Mouse (Mus musculus) thymus, adult 2 months (tissue): ENCODE measurements around the gene Lrch1. TPM values are rescaled to one million over a fixed set of nuclear protein-coding genes. Genes with fewer than 3 reads are reported as not detected.

ENCODE experiments used
- DNase-seq: peaks from one replicate; pipeline ENCODE4 v3.0.0; 2021
- H3K27ac ChIP-seq: fragments of 200-500 bp; 2 replicates; pipeline ENCODE4 v1.5.1; 2012; ENCODE audit warnings: low read length, control low read depth; ENCODE audit not compliant: control insufficient read depth, insufficient read depth
- H3K27me3 ChIP-seq: fragments of 200-500 bp; 2 replicates; pipeline ENCODE4 v1.6.1; 2012; ENCODE audit warnings: mild to moderate bottlenecking, low read length, moderate library complexity, mixed read lengths; ENCODE audit not compliant: control insufficient read depth, insufficient read depth
- H3K36me3 ChIP-seq: fragments of 200-500 bp; 2 replicates; pipeline ENCODE4 v1.6.1; 2012; ENCODE audit warnings: mild to moderate bottlenecking, low read length, moderate library complexity; ENCODE audit not compliant: control insufficient read depth, insufficient read depth
- H3K4me1 ChIP-seq: fragments of 200-500 bp; replicated peaks from 2 replicates; pipeline ENCODE4 v1.6.1; 2012; ENCODE audit warnings: low read length; ENCODE audit not compliant: control insufficient read depth, insufficient read depth
- H3K4me3 ChIP-seq: fragments of 200-500 bp; 2 replicates; pipeline ENCODE4 v1.5.1; 2012; ENCODE audit warnings: mild to moderate bottlenecking, low read length, control low read depth, moderate library complexity; ENCODE audit not compliant: control insufficient read depth, insufficient read depth
- CTCF ChIP-seq: fragments of 200-500 bp; IDR thresholded peaks from 2 replicates; pipeline ENCODE4 v1.5.1; 2012; ENCODE audit warnings: mild to moderate bottlenecking, control low read depth, low read length, moderate library complexity, borderline replicate concordance; ENCODE audit not compliant: control insufficient read depth, poor library complexity, insufficient read depth; ENCODE audit errors: extremely low read depth
- POLR2A ChIP-seq: fragments of 200-500 bp; IDR thresholded peaks from 2 replicates; pipeline ENCODE4 v1.6.1; 2012; ENCODE audit warnings: mild to moderate bottlenecking, low read length, control low read depth, moderate library complexity; ENCODE audit not compliant: control insufficient read depth, poor library complexity, insufficient read depth; ENCODE audit errors: extremely low read depth
- WGBS: fragments of 180-500 bp; shearing (Covaris S2); methylation state at CpG from one replicate; pipeline ENCODE4 v1.1.7; 2018; 5-methylcytosine and 5-hydroxymethylcytosine counted together
- polyA plus RNA-seq: library from polyadenylated mRNA; depleted of rRNA; stranded (reverse); fragments of >200 nt; gene quantifications from 2 replicates; pipeline ENCODE4 v1.2.3, GENCODE M21; 2012

Lrch1 gene
- polyA plus RNA-seq, 1 experiment: 27.5 TPM

DNA sequence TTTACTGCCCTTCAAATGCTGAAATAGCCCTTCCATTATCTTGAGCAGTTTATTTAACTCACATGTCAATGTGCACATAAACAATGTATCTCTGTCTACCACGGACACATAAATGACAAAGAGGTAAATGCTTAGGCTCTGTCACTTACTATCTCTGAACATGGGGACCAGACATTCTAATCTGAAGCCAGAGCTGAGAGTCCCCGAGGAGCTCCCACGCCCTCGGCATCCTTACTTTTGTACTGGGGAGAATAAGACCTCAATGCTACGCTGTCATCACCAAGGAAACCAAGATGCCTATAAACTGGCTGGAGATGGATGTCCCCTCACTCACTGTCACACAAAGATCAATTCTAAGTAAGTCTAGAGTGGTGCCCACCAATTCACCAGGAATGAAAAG is 157.1 kb downstream of the Lrch1 start:
- WGBS: 95% methylated on average over 5 of the region's 5 CpGs
- DNase-seq: no peak

DNA sequence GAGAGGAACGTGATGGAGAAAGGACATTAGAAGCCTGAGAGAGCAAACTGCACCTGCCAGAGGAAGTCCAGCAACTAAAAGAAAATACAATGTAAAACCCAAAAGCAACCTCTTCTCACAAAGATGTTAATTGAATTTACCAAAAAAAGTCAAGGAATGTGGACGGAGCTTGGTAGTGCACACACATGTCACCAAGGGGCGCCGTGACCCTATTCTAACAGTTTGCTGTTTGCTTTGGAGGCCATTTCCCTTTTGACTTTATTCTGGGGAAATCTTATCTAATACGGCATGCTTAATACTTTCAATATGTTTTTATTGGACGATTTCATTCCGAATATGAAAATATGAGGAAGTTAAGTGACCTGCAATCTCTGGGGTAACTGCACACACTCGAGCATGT is 158.9 kb downstream of the Lrch1 start:
- no peak for DNase-seq
- Histone ChIP-seq H3K27me3 (no peaks in the 10 kb centered on the region), H3K4me1 (no peaks in the 10 kb centered on the region), H3K4me3 (no peak overlapping the region), H3K36me3 (peaks cover 37% of the 10 kb centered on the region), H3K27ac (no peak overlapping the region)
- WGBS: 90% methylated on average over 8 of the region's 8 CpGs
- TF ChIP-seq CTCF (no peak), POLR2A (no peak)

More for the DNA sequence above, 157.1 kb downstream of the Lrch1 start:
- Histone ChIP-seq H3K4me1 (no peaks in the 10 kb centered on the region), H3K27ac (no peak overlapping the region), H3K36me3 (peaks cover 39% of the 10 kb centered on the region), H3K4me3 (no peak overlapping the region), H3K27me3 (no peaks in the 10 kb centered on the region)
- TF ChIP-seq CTCF (no peak), POLR2A (no peak)

DNA sequence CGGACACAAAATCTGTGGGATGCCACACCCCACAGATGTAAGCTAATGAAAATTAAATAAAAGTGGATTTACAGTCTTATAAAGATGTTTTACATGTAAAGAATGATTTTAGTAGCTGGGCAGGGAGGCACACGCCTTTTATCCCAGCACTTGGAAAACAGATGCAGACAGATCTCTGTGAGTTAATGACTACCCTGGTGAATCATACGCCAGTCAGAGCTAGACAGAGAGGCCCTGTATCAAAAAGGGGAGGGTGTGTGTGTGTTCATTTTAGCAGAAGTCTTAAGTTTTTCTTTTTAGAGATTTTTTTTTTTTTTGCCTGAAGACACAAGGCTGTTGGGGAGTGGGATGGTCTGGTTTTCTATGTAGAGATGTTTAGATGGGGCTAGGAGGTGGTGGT is 160.0 kb downstream of the Lrch1 start:
- no peak for TF ChIP-seq POLR2A
- no peak for TF ChIP-seq CTCF
- DNase-seq: no peak
- Histone ChIP-seq H3K27ac (no peak overlapping the region), H3K27me3 (no peaks in the 10 kb centered on the region), H3K36me3 (peaks cover 33% of the 10 kb centered on the region), H3K4me3 (no peak overlapping the region), H3K4me1 (no peaks in the 10 kb centered on the region)
- WGBS: 98% methylated on average over 3 of the region's 3 CpGs

DNA sequence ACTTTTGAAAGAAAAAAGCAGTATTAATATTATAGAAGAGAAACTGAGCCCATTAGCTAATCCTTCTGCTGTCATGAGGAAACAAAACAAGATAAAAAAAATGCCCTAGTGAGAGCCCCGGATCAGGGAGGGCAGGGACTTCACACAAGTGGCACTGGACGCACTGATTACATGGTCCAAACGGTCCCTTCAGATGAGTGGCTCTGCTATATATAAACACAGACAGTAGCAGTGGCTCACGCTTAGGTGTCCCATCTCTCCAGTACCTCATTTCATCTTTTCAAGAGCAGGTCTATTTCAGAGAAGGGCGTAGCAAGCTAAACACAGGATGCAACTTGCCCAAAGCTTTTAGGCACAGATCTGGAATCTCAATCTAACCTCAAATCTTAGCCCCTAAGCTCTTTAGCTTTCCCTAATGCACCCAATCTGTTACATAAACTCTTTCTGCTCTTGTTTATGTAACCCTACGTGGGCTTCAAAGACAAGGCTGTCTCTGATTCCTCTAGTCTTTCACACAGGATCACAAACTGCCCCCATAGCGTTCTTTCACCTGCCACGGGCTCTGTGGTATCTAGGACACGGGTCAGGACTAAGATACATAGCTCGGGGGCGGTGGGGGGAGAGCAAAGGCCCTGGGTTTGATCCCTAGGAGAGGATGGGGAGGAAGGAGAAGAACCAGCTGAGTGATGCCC is 163.3 kb downstream of the Lrch1 start:
- WGBS: 91% methylated on average over 11 of the region's 11 CpGs
- DNase-seq: no peak
- H3K4me3 ChIP-seq: no peak overlapping the region
- peaks cover 31% of the 10 kb centered on the region for H3K36me3 ChIP-seq
- no peaks in the 10 kb centered on the region for H3K4me1 ChIP-seq
- TF ChIP-seq CTCF (no peak), POLR2A (no peak)
- no peak overlapping the region for H3K27ac ChIP-seq
- H3K27me3 ChIP-seq: no peaks in the 10 kb centered on the region

DNA sequence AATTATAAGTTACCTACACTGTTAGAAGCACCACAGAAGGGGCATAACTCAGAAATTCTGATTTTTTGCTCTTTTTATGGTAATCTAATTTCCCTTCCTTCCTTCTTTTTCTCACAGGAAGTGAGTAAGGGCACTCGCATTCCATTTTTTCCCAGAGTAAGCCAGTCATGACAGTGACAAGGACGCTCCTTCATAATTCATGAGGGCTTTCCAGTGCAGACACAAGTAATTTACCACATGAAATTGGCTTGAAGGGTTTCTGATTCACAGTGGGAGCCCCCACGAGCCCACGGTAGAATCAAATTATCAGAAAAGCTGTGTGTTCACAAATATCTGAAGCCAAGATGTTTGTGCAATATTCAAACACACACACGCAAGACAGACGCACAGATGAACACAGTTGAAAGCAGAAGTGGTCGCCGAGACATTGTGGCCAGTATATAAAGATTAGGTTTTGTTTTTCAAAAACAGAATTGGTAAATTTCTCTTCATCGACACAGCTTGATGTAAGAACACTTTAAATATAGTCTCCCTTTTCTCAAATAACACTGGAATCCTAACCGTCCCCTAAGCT is 173.5 kb downstream of the Lrch1 start:
- Histone ChIP-seq H3K36me3 (peaks cover 15% of the 10 kb centered on the region), H3K27me3 (no peaks in the 10 kb centered on the region), H3K4me1 (no peaks in the 10 kb centered on the region), H3K4me3 (no peak overlapping the region), H3K27ac (no peak overlapping the region)
- TF ChIP-seq POLR2A (no peak), CTCF (no peak)
- WGBS: 88% methylated on average over 10 of the region's 10 CpGs
- DNase-seq: no peak

DNA sequence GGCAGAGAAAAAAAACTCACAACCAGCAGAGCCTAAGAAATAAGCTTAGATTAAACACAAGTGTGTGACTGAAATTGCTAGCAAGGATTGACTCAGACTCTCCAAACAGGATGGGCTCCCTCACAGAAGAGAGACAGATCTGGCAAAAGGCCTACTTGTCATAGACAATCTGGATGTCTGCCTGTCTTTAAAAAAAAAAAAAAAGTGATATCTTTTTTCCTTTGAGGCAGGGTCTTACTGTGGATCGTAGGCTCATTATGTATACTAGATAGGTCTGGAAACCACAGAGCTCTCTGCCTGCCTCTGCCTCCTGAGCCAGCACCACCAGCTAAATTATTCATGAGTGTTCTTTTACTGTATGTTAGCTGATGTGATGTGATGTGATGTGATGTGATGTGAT is 179.8 kb downstream of the Lrch1 start:
- Histone ChIP-seq H3K4me1 (no peaks in the 10 kb centered on the region), H3K36me3 (peaks cover 3% of the 10 kb centered on the region; the same call in 1 of the 2 replicates), H3K4me3 (no peak overlapping the region), H3K27me3 (no peaks in the 10 kb centered on the region), H3K27ac (no peak overlapping the region)
- no peak for DNase-seq
- 96% methylated on average over 1 of the region's 1 CpGs for WGBS
- no peak for TF ChIP-seq POLR2A
- TF ChIP-seq CTCF: no peak
